Mouse (Mus musculus) c-Kit-negative CD71-positive TER-119-positive erythroid progenitor cells, embryonic 14.5 days (primary cell): ENCODE data around the gene Jazf1.

Source experiments
- DNase-seq: peaks from one replicate; pipeline ENCODE4 v3.0.0-alpha.2; 2013; ENCODE audit warnings: low read depth, low spot score

The Jazf1 gene

DNA sequence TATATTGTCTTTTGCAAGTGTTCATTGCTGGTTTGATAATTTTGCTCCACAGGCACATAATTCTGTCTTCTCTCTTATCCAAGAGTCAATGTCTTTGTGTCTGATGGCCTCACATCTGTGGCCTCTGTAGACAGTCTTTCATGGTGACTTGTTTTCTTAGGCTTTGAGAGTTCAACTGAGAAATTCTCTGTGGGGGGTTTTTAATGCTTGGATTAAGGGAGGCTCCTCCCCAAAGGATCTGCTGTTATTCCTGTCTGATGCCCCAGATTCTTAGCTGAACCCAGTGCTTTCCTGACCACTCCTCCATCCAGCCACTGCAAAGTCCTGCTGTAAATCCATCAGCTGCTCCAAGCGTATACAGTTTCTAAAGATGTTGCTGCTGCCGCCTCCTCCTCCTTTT, 112.3 kb downstream of the Jazf1 start:
- DNase-seq: no peak

DNA sequence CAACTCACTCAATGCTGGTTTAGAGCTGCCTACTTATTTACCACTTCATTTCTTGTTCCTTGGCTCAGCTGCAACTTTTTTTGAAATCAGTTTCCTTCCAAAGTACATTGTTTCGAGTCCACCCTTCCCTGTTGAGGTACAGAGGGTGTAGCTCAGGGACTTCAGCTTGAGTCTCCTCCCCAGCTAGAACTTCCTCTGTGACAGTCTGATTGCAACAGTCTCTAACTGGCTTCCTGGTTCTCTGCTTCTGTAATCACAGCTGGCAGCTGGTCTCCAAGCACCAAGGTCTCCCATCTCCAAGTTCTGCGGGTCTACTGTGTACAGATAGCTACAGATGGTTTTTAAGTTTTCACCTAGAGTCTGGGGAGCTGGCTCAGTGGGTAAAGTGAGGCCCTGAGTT, 113.1 kb downstream of the Jazf1 start:
- no peak for DNase-seq

DNA sequence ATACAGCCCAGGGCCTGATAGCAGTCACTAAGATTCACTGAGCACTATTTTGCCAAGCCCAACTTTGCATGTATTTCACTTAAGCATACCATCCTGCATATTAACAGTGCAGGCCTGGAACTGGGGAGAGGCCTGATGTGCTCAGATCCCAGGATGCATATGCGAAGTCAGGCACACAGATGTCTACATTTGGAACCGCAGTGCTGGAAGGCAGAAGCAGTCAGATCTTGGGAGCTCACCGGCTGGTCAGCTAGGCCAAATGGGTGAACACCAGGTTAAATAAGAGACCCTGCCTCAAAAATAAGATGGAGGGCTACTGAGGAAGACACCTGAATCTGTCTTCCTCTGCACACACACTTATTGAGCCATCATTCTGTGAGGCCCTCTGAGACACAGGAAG, 113.6 kb downstream of the Jazf1 start:
- DNase-seq: no peak

DNA sequence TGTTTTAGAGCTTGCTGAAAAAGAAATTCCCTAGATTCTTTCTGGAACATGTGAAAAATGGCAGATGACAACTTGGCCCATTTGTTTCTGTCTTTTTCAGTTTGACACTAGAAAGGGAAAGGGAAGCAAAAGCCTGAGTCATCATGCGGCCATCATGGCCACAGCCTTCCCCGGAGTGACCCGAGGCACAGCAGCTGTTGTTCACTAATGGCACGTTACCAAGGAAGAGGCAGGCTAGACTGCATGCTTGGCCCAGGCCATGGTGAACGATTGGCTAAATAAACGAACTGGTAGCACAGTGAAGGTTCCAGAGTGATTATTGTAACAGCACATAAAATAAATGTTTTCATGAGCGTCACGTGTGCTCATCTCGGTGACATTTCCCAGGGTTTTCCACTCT, 114.0 kb downstream of the Jazf1 start:
- no peak for DNase-seq

DNA sequence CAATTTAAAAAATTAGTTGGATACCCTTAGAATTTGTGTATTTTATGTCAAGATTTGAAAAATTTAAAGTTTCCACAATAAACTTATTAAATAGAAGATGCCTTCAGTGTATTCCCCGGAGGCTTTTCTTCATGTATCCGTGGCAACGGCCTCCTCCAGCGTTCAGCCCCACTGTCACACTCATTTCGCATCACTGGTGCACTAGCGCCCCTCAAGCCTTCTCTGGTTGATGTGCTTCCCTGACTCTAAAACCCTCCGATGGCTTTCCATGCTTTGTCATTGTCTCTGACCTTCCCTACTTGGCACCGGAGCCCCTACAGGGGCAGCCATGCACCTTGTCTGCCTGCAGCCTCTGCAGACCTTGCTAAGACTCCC, 115.9 kb downstream of the Jazf1 start:
- no peak for DNase-seq

DNA sequence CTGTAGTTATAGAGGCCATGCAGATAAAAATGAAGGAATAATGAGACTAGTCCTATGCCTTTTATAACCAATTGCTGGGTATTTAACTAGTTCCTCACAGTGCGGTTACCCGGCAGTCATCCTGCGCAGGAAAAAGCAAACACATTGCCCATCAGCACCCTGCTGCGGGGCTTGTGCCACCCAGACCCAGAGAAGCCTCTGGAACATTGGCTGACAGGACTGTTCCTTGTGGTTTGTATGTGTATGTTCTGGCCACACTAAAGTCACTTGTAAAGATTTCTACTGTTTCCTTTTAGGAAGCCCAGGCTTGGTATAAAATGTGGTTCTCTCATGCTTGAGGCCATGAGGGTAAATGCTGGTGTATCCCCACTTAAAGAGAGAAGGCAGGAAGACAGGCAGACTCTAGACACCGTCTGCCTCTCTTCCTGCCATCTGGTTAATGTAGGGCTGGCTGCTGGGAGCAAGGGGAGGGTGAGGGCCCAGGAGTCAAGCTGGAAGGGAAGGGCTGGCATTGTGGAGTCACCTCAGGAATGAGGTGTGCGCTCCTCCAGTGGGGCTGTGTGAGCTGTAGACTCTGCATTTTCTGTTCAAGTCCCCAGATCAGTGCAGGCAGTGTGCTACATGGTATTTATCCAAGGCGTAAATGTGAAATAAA, 116.4 kb downstream of the Jazf1 start:
- DNase-seq: no peak

DNA sequence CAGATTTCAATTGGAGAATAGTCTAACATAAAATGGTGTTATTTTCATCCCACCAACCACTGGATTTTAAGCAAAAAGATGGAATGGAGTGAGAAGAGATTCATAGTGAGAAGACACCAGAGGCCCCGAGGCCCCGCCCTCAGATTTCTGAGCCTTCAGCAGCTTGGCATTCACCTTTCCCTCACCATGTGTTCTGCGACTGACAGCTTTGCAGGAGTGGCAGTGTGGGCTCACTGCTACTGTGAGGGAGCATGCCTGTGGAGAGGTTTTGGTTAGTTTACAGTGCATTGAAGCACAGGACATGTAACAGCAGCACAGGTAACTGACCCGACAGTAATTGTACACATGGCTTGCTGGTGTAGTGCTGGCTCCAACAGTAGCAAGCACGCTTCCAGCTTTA, 118.1 kb downstream of the Jazf1 start:
- DNase-seq: no peak

DNA sequence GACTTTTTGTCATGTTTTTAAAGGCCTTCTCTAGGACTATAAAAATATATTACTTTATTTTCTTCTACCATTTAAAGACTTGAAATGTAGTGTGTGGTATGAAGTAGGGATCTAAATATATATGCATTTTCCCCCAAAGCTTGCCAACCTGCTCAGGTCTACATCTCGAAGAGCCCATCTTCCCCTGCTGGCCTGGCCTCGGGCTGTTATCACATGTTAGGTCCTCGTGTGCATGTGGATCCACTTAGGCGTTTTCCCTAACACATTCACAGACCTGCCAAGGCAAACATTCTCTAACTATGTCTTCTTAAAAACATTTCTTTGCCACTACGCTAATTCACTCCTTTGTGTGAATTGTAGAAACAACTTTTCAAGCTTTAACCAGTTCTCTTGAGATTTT, 125.9 kb downstream of the Jazf1 start:
- DNase-seq: no peak

DNA sequence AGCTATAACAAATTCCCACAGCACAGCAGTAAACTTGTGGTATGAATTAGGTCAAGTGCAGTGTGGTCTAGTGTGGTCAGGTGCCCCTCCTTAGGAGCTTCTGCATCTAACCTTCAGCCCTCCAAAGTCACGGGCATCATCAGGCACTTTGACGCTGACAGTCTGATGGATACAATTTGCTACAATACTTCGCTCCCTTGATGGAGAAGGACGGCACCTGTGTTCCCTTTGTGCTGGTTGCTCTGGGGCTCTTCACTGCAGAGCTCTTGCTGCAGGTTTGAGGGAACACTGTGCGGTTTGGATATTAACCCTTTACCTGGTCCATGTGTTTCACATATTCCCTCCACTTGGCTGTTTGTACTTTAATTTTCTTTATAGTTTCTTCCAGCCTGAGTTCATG, 126.3 kb downstream of the Jazf1 start:
- DNase-seq: no peak

DNA sequence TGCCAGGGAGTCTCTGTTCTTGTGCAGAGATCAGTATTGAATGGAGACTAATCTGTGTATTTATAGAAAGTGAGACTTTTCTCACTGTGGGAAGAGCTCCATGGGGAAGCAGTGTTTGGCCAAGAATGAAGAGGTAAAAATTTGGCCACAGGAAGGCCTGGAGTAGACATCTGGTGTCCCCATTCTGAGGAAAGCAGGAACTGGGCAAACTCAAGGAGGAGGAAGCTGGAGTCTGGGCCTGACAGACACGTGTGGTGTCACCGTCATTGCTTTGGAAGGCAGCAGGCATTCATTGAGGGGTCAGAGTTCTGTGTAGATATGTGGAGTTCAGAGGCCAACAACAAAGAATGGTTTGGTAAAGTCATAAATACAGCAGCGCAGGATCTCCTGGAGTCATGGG, 130.5 kb downstream of the Jazf1 start:
- no peak for DNase-seq

DNA sequence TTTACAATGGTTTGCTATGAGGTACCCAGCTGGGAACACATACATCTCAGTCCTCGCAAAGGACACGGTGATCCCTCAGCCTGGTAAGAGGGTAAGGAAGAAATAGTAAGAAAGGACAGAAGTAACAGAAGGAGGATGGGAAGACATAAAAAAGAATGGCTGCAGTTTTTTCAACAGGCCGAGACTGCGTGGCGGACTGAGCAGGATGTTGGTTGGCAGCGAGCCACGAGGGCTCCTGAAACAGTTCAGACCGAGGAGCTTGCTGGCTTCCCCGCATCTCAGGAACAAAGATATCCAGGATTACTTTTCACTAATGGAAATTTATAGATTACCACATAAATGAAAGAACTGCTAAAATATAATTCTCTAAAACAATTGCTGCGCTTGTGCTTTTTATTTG, 131.4 kb downstream of the Jazf1 start:
- DNase-seq: no peak

DNA sequence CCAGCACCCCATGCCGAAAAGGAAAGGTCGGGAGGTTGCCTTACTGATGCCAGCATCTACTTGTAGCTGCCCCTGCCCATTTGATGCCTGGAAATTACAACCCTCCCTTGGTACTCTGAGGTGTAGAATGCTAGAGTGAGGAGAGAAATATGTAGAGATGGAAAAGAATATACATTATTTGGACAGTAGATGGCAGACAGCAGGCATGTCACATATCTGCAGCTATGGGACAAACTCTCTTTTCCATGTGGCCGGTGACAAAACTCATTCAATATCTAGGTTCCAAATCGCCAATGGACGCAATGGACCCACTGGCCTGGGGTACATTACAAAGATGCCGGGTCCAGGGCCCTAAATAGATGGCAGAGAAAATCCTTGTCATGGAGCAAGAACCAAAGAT, 134.4 kb downstream of the Jazf1 start:
- no peak for DNase-seq

DNA sequence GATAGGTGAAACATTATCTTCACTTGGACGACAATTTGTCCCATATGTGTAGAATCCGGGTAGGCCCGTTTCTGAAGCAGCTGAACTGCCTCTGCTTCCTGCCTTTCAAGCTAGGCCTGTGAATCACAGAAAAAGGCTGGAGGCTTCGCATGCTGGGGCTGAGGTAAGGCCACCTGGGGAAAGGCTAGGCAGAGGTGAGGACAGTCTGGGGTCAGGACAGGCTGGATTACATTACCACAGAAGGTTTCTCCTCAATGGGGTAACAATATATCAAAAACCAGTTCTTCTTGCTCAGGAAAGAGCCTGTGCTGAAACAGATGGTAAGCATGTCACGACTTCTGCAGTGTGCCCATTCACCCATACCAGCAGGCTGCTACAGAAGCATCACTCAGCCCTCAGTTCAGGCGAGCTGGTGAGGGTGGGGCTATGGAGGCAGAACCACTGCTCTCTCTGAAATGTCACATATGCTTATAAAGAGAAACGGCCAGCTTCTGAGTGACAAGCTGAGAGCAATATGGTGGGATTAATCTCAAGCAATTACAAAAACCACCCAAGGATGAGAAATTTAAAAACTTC, 135.7 kb downstream of the Jazf1 start:
- DNase-seq: no peak

DNA sequence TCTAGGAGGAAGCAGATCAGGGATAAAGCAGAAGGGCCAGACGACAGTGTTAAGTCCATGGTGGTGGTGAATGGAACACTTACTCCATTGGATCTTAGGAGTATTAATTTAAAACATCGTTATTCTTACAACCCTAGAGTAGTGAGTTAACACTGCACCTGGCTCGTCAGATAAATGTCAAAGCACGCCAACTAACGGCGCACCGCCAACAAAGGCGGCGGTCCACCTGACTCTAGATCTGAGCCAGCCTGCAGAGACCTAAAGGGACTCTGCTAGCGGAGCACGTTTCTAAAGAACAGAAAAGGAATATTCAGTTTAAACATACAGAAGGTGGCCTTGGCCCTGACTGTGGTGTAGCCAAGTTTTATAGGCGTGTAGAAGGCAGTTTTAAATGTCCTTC, 139.1 kb downstream of the Jazf1 start:
- no peak for DNase-seq

DNA sequence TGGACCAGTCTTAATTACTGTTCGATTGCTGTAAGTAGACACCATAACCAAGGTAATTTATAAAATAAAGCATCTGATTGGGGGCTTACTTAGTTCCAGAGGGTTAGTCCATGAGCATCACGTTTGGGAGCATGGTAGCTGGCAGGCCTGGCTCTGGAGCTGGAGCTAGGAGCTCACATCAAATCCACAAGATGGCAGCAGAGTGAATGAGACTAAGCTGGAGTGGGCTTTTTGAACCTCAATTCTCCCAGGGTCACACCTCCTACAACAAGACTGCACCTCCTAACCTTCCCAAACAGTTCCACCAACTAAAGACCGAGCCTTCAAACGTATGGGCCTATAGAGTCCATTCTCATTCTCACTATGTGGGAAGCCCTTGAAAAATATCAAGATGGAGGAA, 141.5 kb downstream of the Jazf1 start:
- DNase-seq: no peak

DNA sequence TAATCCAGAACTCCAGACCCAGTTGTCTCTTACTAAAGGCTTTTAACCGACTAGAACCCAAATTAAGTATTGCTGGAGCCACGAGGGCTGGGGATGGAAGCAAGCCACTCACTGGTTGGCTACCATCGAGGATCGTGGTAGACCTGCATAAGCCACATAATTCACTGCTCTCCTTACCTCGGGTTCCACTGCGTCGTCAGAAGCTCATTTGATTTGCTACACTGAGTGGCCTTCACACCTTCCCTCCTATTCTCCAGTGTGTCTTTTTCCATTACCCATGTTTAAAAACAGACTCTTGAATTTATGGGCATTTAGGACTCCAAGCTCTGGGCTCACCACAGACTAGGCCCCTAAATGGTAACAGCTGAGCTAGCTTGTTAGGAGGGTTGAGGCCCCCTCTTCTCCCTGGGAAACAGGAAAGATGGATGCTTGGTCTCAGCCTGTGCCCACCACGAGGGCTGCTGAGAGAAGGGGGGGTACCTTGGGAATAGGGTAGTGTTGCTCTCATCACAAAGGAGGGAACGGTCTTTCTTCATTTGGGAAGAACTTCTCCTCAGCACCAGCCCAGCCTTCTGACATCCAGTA, 142.9 kb downstream of the Jazf1 start:
- DNase-seq: no peak

DNA sequence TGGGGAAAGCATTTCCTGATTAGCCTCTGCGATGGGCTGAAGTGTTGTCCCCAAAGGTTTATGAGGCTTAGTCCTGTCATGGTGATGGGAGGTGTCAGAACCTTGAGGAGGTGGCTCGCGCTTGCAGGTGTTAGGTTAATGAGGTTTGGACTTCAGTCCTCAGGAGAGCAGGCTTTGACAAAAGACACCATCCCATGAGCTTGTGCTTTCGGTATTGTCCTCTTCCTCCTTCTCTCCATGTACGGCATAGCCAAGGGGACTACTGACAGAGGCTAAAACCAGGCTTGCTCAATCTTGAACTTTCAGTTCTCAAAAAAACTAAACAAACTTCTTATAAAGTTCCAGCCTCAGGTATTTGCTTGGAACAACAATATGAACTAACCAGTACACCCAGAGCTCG, 147.2 kb downstream of the Jazf1 start:
- no peak for DNase-seq

DNA sequence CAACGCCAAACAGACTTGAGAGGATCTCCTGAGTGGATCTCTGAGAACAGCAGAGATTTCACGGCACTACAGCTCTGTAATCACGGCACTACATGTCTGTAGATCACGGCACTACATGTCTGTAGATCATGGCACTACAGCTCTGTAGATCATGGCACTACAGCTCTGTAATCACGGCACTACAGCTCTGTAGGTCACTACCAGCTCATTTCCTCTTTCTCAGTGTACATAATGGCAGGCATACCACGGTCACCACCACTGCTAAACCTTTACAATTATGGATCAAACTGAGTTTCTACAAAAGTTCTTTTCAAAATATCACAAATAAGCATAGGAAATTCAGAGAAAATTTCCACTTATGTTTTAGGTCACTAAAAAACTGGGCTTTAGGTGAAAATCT, 147.7 kb downstream of the Jazf1 start:
- DNase-seq: no peak

DNA sequence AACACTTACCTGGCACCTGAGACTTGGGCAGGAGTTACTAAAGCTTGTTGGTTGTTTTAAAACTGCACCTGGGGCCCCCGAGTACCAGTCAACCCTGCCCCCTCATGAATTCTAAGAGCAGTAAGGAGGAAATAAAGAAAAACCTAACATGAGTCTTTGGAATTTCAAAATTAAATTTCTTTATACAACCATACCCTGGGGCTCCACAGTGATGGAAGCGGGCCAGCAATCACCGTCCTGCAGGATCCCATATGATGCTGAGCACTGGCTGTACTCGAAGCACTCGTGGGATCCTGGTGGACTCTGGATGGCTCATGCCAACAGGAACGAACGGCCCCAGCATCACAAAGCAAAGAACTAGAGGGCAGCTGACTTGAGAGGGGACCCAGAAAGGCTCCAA, 149.0 kb downstream of the Jazf1 start:
- no peak for DNase-seq

DNA sequence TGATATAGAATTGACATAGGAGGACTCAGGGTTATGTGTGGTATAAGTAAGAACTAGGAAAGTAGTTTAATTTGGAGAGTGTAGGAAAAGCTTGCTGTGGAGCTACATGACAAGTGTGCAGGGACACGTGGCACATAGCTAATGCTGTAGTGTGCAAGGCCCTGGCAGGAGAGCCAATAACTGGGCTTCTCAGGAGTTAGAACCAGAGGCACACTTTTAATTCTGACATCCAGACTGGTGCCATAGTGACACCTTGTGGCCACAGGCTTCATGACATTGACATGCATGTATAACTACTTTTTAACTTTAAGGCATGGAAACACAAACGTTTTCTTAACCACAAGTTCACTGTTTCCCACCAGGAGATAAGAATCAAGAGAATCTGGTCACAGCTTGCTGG, 149.5 kb downstream of the Jazf1 start:
- peak; percentile 40 for DNase-seq

DNA sequence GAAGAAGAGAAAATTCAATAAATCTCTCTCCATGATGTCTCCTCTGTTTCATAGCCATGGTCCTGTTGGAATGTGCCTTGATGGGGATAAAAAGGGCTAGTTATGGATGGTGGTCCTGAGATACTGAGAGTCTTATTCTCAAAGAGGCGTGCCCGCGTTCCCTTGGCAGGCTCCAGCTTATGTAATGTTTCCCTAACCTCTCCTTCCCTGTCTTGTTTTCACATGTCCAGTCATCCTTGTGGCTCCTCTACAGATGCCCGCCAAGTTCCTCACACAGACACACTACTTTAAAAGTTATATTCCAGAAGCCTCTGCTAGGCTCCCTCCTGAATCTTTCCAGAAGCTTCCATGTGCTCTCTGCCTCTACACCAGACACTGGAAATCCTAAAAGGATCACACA, 151.0 kb downstream of the Jazf1 start:
- DNase-seq: no peak

DNA sequence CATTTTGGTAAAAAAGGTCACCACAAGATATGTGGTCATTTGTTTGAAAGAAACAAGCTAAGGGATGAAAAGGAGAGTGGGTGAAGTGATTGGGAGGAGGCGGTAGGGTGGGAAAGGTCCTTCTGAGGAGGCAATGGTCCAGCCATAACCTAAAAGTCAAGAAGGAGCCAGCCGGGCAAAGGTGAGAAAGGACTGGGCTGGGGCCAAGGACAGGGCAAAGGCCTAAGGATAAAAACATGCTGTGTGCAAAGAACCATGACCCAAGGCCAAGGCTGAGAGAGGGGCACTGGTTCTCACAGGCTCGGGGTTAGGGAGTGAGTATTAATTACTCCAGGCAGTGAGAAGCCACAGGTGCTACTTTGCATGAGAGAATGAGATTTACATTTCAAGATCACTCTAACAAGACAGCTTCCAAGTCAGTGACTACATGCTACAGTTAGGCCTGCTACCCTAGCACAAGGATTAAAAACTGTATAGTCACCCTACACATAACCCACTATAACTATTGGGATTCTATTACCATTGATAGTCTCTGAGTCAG, 151.5 kb downstream of the Jazf1 start:
- no peak for DNase-seq

DNA sequence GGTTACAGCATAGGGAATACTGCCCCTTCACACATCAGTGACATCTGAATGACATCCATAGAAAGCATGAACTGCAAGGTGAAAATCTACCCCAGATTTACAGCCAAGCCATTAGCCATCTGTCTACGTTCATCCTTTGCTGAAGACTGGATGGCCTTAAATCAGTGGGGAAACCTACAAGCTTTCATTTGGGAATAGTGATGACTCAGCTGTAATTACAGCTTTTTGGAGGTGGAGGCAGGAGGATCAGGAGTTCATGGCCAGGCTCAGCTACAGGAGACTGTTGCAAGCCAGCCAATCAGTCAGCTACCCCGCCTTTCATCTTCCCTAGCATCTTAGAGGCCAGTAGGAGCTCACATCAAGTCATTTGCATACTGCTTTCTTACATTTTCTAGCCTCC, 153.5 kb downstream of the Jazf1 start:
- no peak for DNase-seq
